Mouse (Mus musculus) lung, postnatal 25 days (tissue): ENCODE results near the gene Fbn1.

Experiments used
- DNase-seq: peaks from one replicate; pipeline ENCODE4 v3.0.0; 2022; ENCODE audit warnings: low spot score

The Fbn1 gene

GRCm38 (mm10) chr2:125498216-125498615 lies 9.6 kb downstream of the Fbn1 start:
- DNase-seq, result no peak

DNA sequence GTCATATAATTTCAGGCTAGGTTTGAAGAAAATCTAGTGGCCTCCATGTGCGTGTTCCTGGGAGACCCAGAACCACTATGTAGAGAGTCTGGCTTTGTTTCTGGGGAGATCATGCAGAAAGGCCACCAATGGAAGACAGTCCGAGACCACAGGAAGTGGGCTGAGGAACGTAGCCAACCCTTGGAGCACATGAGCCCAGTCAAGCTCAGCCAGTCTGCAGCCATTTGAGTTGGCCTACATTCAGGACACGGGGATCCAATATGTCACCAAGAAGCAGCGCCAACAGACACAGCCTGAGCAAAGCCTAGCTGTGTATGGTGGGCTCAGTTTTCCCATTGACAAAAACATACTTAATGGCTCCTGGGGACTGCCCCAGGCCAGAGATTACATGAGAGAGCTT lies 11.1 kb downstream of the Fbn1 start:
- no peak for DNase-seq

DNA sequence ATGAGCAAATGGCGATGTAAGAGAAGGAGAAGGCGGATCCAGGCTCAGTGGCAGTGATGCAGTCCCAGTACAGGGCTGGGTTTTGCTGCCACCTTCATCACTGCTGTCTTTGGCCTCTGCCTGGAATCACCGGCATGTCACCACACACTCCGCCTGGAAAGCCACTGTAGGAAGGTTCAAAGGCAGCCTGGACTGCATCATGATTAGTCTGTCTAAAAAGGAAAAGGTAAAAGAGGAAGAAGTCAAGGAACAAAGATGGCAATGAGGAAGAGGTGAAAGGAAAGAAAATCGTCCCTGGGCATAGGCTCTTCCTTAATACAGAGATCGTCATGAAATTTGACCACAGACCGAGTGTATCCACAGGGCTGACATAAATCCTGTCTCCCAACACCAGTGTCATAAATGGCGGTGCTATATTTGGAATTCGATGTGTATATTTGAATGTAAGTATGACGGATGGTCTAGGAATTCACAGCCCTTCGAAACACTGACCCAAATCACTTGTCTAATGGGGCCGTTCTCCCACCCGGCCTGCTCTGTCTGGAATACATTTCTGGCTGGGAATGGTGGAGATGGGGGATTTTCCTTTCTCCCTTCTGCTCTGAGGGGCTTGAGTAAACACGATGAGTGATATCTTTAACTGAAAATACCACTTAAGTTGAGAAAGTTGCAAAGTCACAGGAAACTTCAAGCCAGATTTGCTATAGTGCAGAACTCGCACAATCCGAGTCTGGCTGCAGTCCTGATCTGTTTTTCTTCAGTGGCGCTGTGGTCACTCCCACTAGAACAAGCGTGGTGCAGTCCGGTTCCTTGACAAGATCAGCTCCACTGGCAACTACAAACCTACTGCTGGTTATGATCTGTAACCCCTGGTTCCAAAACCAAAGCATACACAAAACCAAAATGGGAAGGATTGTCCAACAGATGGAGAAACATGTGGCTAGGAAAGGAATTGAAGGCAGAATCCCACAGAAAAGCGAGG lies 12.7 kb downstream of the Fbn1 start:
- no peak for DNase-seq

DNA sequence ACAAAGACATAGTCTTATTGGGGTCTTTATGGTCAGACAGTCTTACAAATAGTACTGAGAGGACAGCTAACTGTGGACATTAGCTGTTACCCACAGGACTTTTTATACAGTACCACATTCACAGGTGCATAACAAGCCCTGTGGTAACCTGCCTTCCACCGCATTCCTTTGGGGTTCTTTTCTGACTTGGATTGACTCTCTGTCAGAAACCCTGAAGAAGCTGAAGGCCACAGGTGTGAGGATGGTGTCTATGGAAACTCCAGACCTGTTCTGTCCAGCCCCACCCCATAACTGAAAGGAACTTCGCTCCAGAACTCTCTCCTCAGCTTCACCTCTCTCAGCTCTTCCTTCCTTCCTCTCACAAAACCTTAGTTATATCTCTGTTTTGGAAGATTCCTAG lies 13.5 kb downstream of the Fbn1 start:
- DNase-seq, result no peak

DNA sequence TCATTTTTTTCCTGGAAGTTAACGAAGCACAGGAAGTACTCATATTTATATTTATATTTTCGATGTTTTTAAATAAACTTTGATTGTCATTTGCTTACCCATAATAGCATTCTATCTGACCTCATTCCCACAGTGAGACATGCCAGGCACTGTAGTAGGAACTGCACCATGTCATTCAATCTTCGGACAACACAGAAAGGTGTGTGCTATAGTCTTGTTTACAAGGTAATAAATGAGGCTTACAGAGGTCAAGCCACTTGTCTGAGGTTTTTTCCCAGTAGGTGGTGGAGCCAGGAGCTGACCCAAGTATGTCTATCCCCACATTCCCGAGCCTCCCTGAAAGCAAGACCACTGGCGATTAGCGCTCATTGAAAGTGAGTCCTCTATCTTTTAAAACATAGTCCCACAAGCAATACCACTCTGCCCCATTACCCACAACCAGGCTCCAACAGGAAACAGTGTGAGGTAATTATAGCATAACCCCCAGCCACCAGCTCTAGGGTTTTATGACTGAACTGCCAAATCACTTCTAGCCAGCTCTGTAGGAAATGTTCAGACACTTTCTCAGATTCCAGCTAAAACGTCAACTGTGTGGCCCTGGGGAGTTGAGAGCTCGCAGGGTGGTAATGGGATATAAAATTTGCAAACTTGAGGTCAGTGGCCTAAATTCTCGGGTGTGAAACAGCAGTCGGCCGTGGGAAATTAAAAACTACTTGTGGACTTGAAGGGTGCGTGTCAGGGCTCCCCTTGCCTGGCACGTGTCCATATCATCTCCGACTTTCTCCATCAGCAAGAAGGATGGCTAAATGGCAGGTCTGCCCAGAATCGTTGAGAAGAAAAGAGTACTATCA lies 15.5 kb downstream of the Fbn1 start:
- DNase-seq, result no peak

- DNase-seq, result no peak
Measured at GRCm38 (mm10) chr2:125489979-125490378, 17.8 kb downstream of the Fbn1 start.

GRCm38 (mm10) chr2:125484910-125485309 lies 22.9 kb downstream of the Fbn1 start:
- DNase-seq, result no peak

- DNase-seq, result peak; percentile 53
Measured at GRCm38 (mm10) chr2:125484164-125484563, 23.6 kb downstream of the Fbn1 start.

DNA sequence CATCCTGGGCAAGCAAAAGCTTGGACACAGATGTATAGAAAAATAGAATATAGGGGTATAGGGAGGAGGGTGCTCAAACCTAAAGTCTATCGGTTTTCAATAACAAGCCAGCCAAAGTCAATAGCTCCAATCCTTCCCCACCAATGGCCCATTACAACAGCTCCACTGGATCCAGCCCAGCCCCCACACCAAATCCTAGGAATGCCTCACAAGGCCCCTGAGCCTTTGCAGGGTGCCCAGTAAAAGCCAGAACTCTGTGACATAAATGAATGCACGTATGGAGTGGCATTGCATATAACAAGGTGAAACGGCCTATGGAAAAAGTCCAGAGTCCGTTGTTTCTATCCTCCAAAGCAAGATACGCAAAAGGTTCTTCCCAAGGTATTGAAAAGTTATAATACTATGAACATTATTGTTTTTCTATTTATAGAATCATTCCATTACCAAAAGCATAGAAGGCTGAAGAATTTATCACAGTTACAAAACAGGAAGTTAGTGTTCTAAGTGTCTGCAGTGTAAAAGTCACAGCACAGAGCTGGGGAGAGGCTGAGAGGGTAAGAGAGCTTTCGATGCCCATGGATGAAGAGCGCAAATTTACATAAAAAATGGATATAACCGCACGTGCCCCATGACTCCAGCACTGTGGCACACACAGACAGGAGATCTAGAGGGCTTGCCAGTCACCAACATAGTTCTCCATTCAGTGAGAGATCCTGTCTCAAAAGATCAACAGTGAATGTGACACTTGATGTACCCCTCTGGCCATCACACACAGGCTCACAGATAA lies 26.1 kb downstream of the Fbn1 start:
- DNase-seq, result no peak

- DNase-seq, result no peak
Measured at GRCm38 (mm10) chr2:125481116-125481515, 26.7 kb downstream of the Fbn1 start.

DNA sequence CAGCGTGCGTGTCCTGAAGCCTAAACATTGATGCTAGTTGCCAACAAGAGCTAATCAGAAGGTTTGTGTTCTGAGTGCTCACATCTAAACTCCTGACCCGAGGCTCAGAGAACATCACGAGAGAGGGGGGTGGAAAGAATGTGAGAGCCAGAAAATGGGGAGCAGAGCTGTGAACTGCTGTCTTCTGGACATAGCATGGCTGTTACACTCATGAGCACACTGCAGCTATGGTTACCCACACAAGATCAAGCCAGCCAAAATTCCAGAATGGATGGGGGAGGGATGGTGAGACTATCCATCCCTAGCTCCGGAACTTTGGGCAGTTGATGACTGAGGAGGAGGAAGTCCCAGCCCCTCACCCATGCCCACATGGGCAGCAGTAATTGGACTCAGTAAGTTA lies 27.7 kb downstream of the Fbn1 start:
- DNase-seq, result peak; percentile 48

- DNase-seq, result no peak
Measured at GRCm38 (mm10) chr2:125478705-125479104, 29.1 kb downstream of the Fbn1 start.

DNA sequence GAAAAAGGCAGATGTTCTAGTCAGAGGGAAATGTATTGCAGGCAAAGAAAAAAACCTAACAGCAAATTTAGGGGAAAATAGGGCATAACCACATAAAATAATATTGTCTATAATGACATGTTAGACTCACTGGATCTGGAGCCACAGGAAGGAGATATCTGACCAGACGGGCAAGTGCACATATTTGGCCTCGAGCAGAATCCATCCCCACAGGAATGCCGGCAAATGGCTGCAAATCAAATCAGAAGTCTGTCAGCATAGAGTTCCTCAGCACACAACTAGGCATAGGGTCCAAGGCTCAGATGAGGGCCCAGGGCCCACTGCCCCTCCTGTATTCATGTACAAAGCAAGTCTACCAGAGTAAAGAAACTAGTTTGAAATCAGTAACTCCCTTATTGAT lies 30.4 kb downstream of the Fbn1 start:
- no peak for DNase-seq

- no peak for DNase-seq
Measured at GRCm38 (mm10) chr2:125476231-125476630, 31.6 kb downstream of the Fbn1 start.

- DNase-seq, result no peak
Measured at GRCm38 (mm10) chr2:125474690-125475089, 33.1 kb downstream of the Fbn1 start.

- no peak for DNase-seq
Measured at GRCm38 (mm10) chr2:125473228-125473627, 34.6 kb downstream of the Fbn1 start.

DNA sequence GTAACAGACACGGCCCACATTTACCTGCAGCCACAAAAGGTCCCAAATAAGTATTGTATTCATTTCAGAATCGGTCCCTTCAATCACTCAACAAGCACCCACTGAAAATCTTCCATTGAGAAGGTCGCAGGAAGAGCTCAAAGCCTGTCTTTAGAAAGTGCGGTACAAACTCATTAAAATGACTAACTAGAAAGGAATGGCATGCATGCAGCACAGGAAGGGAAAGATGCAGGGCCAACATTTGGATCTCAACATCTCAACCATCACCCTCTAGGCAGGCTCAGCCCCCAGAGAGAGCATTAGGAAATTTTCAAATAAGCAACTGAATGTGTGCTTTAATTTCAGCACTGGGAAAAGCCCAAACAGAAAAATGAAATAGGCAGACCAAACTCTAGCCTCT lies 36.1 kb downstream of the Fbn1 start:
- no peak for DNase-seq

- peak; percentile 62 for DNase-seq
Measured at GRCm38 (mm10) chr2:125470553-125471295, 37.1 kb downstream of the Fbn1 start.

DNA sequence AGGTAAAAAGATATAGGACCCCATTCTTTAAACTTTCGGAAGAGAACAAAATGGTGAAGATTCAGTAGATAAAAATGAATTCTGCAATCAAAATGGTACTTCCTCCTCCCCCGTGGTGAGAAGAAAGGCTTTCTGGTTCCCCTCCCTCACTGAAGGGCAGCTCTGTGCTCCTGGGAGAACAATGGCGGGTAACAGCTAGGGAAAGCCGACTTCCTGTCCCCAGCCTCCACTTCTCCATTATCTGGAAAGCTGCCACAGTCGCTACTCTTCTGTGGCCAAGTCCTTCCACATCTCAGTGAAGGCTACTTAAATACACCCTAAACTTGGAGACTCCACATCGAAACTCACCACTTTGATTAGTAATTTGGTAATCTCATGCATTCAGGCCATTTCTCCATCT lies 43.8 kb downstream of the Fbn1 start:
- no peak for DNase-seq

DNA sequence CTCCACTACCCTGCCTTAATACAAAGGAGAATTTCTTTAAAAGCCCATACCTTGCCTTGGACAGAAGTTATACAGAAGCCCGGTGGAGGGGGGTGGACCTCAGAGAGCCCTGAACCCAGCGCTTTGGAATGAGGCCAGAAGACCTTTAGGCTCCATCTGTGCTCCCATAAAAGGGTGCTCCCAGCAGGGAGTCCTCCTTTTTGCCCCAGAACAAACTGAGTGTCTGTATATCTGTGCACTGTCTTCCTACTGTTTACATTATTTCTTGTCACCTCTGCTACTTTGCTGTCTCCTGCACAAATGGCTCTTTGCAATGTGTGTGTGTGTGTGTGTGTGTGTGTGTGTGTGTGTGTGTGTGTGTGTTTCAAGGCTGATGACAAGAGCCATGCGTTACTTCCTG lies 48.7 kb downstream of the Fbn1 start:
- DNase-seq, result no peak

DNA sequence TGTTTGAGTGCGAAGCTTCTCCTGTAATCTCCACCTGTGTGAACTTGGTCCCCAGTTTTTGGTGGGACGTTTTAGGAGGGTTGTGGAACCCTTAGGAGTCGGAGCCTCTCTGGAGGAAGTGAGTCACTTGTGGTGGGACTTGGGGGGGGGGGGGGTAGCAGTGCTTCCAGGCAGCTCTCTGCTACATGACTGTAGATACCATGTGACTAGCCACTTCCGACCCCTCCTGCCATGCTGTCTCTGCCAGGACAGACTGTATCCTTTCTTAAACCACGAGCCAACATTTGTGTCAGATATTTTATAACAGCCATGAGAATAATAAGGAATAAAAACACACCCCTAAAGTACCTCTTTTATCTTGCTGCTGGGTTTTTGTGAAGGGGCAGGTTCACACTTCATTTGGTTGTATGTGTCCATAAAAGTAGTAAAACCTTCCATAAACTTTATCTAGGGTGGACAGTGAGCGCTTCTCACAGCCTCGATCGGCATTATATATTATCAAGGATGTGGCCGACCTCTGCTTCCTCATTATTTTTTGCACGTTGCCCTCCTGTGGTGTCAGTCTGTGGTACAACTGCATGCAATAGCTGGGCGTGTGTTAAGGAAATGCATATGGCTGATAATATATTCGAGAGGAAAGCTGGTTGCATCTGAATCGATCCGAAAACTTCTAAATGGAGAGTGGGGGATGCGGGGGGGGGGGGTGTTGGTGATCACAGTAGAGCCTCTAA lies 51.6 kb downstream of the Fbn1 start:
- DNase-seq, result no peak
